Mouse (Mus musculus) CH12.LX (cell line): ENCODE data around the gene Tmem255b.

ENCODE experiments used
- BHLHE40 ChIP-seq: IDR thresholded peaks from 2 replicates; pipeline ENCODE4 v1.6.1; 2011; ENCODE audit warnings: mild to moderate bottlenecking, low read depth, low read length, improper control_type of control experiment
- CHD2 ChIP-seq: IDR thresholded peaks from 2 replicates; pipeline ENCODE4 v1.6.1; 2011; ENCODE audit warnings: low read length, improper control_type of control experiment
- CTCF ChIP-seq, 2 experiments: IDR thresholded peaks in 1 of 2; conservative IDR thresholded peaks in 1 of 2; 2 replicates each; pipeline ENCODE4 v1.5.1; 2011 to 2012; ENCODE audit warnings: low read depth in 2 of 2, low read length in 2 of 2, improper control_type of control experiment in 1 of 2, inconsistent platforms in 1 of 2, mild to moderate bottlenecking in 1 of 2, moderate library complexity in 1 of 2
- ELF1 ChIP-seq: IDR thresholded peaks from 2 replicates; pipeline ENCODE4 v1.6.1; 2014; ENCODE audit warnings: low read depth, mild to moderate bottlenecking, inconsistent platforms, low read length, improper control_type of control experiment
- EP300 ChIP-seq: IDR thresholded peaks from 2 replicates; pipeline ENCODE4 v1.6.1; 2011; ENCODE audit warnings: low read length, improper control_type of control experiment
- MAX ChIP-seq: IDR thresholded peaks from 2 replicates; pipeline ENCODE4 v1.6.1; 2011; ENCODE audit warnings: low read length, improper control_type of control experiment
- MAZ ChIP-seq: IDR thresholded peaks from 2 replicates; pipeline ENCODE4 v1.6.1; 2012; ENCODE audit warnings: low read depth, mild to moderate bottlenecking, inconsistent platforms, low read length, improper control_type of control experiment, moderate library complexity
- MEF2A ChIP-seq: IDR thresholded peaks from 2 replicates; pipeline ENCODE4 v1.6.1; 2014; ENCODE audit warnings: low read depth, mild to moderate bottlenecking, inconsistent platforms, low read length, improper control_type of control experiment, borderline replicate concordance
- POLR2A ChIP-seq: IDR thresholded peaks from 2 replicates; pipeline ENCODE4 v1.6.1; 2011; ENCODE audit warnings: low read depth, mild to moderate bottlenecking, improper control_type of control experiment, low read length
- POLR2AphosphoS2 ChIP-seq: IDR thresholded peaks from 2 replicates; pipeline ENCODE4 v1.6.1; 2011; ENCODE audit warnings: low read depth, low read length, improper control_type of control experiment
- TBP ChIP-seq: conservative IDR thresholded peaks from 2 replicates; pipeline ENCODE4 v1.6.1; 2011; ENCODE audit warnings: low read depth, low read length, improper control_type of control experiment
- USF2 ChIP-seq: conservative IDR thresholded peaks from 2 replicates; pipeline ENCODE4 v1.6.1; 2011; ENCODE audit warnings: low read depth, low read length, improper control_type of control experiment
- ZKSCAN1 ChIP-seq: IDR thresholded peaks from 2 replicates; pipeline ENCODE4 v1.6.1; 2012; ENCODE audit warnings: low read depth, inconsistent platforms, low read length, improper control_type of control experiment, borderline replicate concordance
- ZNF384 ChIP-seq: IDR thresholded peaks from 2 replicates; pipeline ENCODE4 v1.6.1; 2012; ENCODE audit warnings: low read depth, low read length, improper control_type of control experiment, inconsistent platforms

GRCm38 (mm10) chr8:13419111-13419639 lies 15.8 kb upstream of the Tmem255b start:
- no peak for TF ChIP-seq EP300
- TF ChIP-seq BHLHE40 = no peak
- TF ChIP-seq CTCF (conservative IDR thresholded peaks at IDR 0.05 in 1 of 2, IDR thresholded peaks at IDR 0.05 in 1 of 2; ENCODE audit: low read depth in 2 of 2, low read length in 2 of 2) = no peak
- TF ChIP-seq TBP = no peak
- no peak for TF ChIP-seq MAZ
- TF ChIP-seq CHD2 = no peak
- no peak for TF ChIP-seq MEF2A
- TF ChIP-seq POLR2AphosphoS2 = no peak
- no peak for TF ChIP-seq ZKSCAN1
- TF ChIP-seq ZNF384 = no peak
- no peak for TF ChIP-seq ELF1
- TF ChIP-seq POLR2A = no peak
- TF ChIP-seq USF2 = no peak
- TF ChIP-seq MAX = no peak
